In genomic region chr2:92058936-92059335, GRCm38 (mm10) we compare ENCODE assay signal across 8 mouse cellular contexts. TPM values are rescaled to one million over a fixed set of nuclear protein-coding genes. Genes with fewer than 3 reads are reported as not detected.
DNase-seq lines count a peak whose midpoint lies in the region; ATAC-seq lines count a peak whose summit lies in the region.

No protein-coding gene starts in this region.

- no peak for ATAC-seq in heart, embryonic 14.5 days (ENCODE audit: insufficient number of reproducible peaks, insufficient read depth, low FRiP score, low read depth)
- no peak for ATAC-seq in forebrain, embryonic 11.5 days (replicated peaks; ENCODE audit: low FRiP score)
- ATAC-seq in liver, embryonic 15.5 days (ENCODE audit: insufficient read depth), result no peak
- ATAC-seq in activated CD4-positive, CD25-positive, alpha-beta regulatory T cell, adult 4 months, result no peak

- H3K4me1 ChIP-seq in heart, embryonic 14.5 days (ENCODE audit: control insufficient read depth in 2 of 2, insufficient read depth in 2 of 2, low read length in 2 of 2), result peaks cover 11 to 21% of the 10 kb centered on the region in 2 experiments
- peaks cover 2% of the 10 kb centered on the region for H3K4me1 ChIP-seq in forebrain, embryonic 11.5 days (replicated peaks; ENCODE audit: control insufficient read depth, insufficient read depth, low read length)
- peaks cover 28% of the 10 kb centered on the region for H3K4me1 ChIP-seq in liver, embryonic 15.5 days (replicated peaks)

- H3K27ac ChIP-seq in heart, embryonic 14.5 days (replicated peaks in 1 of 2; ENCODE audit: control insufficient read depth in 1 of 2, insufficient read depth in 1 of 2, low read depth in 2 of 2, low read length in 2 of 2), result no peak overlapping the region
- H3K27ac ChIP-seq in forebrain, embryonic 11.5 days (ENCODE audit: low read depth, low read length), result no peak overlapping the region
- H3K27ac ChIP-seq in liver, embryonic 15.5 days (replicated peaks), result no peak overlapping the region

- peak overlapping the region; percentile 69 for H3K9ac ChIP-seq in heart, embryonic 14.5 days (ENCODE audit: low read length)
- peak overlapping the region; percentile 5; the same call in 1 of the 2 replicates for H3K9ac ChIP-seq in forebrain, embryonic 11.5 days (ENCODE audit: low read length)
- H3K9ac ChIP-seq in liver, embryonic 15.5 days, result no peak overlapping the region

- H3K36me3 ChIP-seq in heart, embryonic 14.5 days (ENCODE audit: control insufficient read depth, insufficient read depth, low read length), result no peaks in the 10 kb centered on the region
- H3K36me3 ChIP-seq in forebrain, embryonic 11.5 days (ENCODE audit: control insufficient read depth, insufficient read depth, low read length), result no peaks in the 10 kb centered on the region
- no peaks in the 10 kb centered on the region for H3K36me3 ChIP-seq in liver, embryonic 15.5 days (replicated peaks)

- 3% methylated on average over 11 of the region's 11 CpGs for WGBS in heart, embryonic 14.5 days
- 4% methylated on average over 11 of the region's 11 CpGs for WGBS in forebrain, embryonic 11.5 days
- 3% methylated on average over 11 of the region's 11 CpGs for WGBS in liver, embryonic 15.5 days (ENCODE audit: insufficient replicate concordance)

- H3K9me3 ChIP-seq in heart, embryonic 14.5 days (ENCODE audit: control insufficient read depth, low read length), result no peaks in the 10 kb centered on the region
- no peaks in the 10 kb centered on the region for H3K9me3 ChIP-seq in forebrain, embryonic 11.5 days (ENCODE audit: control insufficient read depth, low read length)
- H3K9me3 ChIP-seq in liver, embryonic 15.5 days (replicated peaks), result no peaks in the 10 kb centered on the region

- H3K4me2 ChIP-seq in heart, embryonic 14.5 days (ENCODE audit: low read length), result peak overlapping the region; percentile 99
- H3K4me2 ChIP-seq in forebrain, embryonic 11.5 days (ENCODE audit: low read depth, low read length, severe bottlenecking), result peak overlapping the region; percentile 92
- H3K4me2 ChIP-seq in liver, embryonic 15.5 days, result peak overlapping the region; percentile 82

- H3K4me3 ChIP-seq in heart, embryonic 14.5 days (ENCODE audit: control insufficient read depth in 1 of 2, insufficient read depth in 1 of 2, low read depth in 1 of 2, low read length in 2 of 2), result peak overlapping the region; percentile 43 to 62
- H3K4me3 ChIP-seq in forebrain, embryonic 11.5 days (ENCODE audit: low read depth, low read length), result peak overlapping the region; percentile 59
- peak overlapping the region; percentile 54 for H3K4me3 ChIP-seq in liver, embryonic 15.5 days (replicated peaks)

- peaks cover 40% of the 10 kb centered on the region for H3K27me3 ChIP-seq in heart, embryonic 14.5 days (ENCODE audit: control insufficient read depth, insufficient read depth, low read length)
- peaks cover 34% of the 10 kb centered on the region for H3K27me3 ChIP-seq in forebrain, embryonic 11.5 days (ENCODE audit: control insufficient read depth, insufficient read depth, low read length)
- H3K27me3 ChIP-seq in liver, embryonic 15.5 days, result peaks cover 89% of the 10 kb centered on the region

- DNase-seq in heart, adult 11 months, result no peak
- peak; percentile 20 for DNase-seq in CD4-positive helper T cell, adult 2 months (ENCODE audit: low read depth, low spot score)
- DNase-seq in forebrain, embryonic 11.5 days (ENCODE audit: low spot score), result no peak
- DNase-seq in adrenal gland, postnatal 14 days, result no peak
- no peak for DNase-seq in spleen, adult 18-20 months

RNA-seq across cellular contexts. Expression of gene Phf21a, which starts 34.0 kb away (rescaled TPM):
- 17.7 and 20.2 TPM in 2 replicates for polyA plus RNA-seq in heart, embryonic 14.5 days (2014; fragmentation: Nextera tagmentation; extraction: Ambion mirVana)
- polyA plus RNA-seq in forebrain, embryonic 11.5 days (2014; fragmentation: Nextera tagmentation; extraction: Ambion mirVana), result 37.6 and 40.2 TPM in 2 replicates
- polyA plus RNA-seq in liver, embryonic 15.5 days (2015; fragmentation: Nextera tagmentation; extraction: Ambion mirVana), result 2.6 and 3.2 TPM in 2 replicates
- total RNA-seq in adrenal gland, postnatal 14 days (2021), result 68.1 and 82.3 TPM in 2 replicates
- polyA plus RNA-seq in activated CD4-positive, CD25-positive, alpha-beta regulatory T cell, adult 4 months (2017; shearing (Covaris generic)), result 10 to 100 TPM; 48.6 to 56.9 TPM

RNA-seq across cellular contexts. Expression of gene Creb3l1, which starts 34.6 kb away (rescaled TPM):
- 8.8 and 10.2 TPM in 2 replicates for polyA plus RNA-seq in heart, embryonic 14.5 days (2014; fragmentation: Nextera tagmentation; extraction: Ambion mirVana)
- polyA plus RNA-seq in forebrain, embryonic 11.5 days (2014; fragmentation: Nextera tagmentation; extraction: Ambion mirVana), result 1.7 and 2.3 TPM in 2 replicates
- 1.1 and 1.3 TPM in 2 replicates for polyA plus RNA-seq in liver, embryonic 15.5 days (2015; fragmentation: Nextera tagmentation; extraction: Ambion mirVana)
- 11.7 and 12.6 TPM in 2 replicates for total RNA-seq in adrenal gland, postnatal 14 days (2021)
- 1 to 10 TPM in 1 of 2 experiments, under 1 TPM in 1; 0.59 to 1.1 TPM for polyA plus RNA-seq in activated CD4-positive, CD25-positive, alpha-beta regulatory T cell, adult 4 months (2017; shearing (Covaris generic))
